Mouse (Mus musculus) embryonic fibroblast, embryonic 13.5 days (primary cell): Measurements from ENCODE around the gene Fat3. TPM values are rescaled to one million over a fixed set of nuclear protein-coding genes. Genes with fewer than 3 reads are reported as not detected.

Experiments
- H3K27ac ChIP-seq: 2 replicates; pipeline ENCODE4 v1.5.1; 2012; ENCODE audit warnings: low read length, control low read depth, inconsistent platforms; ENCODE audit not compliant: insufficient read depth
- H3K4me1 ChIP-seq: 2 replicates; pipeline ENCODE4 v1.6.1; 2011; ENCODE audit warnings: low read length; ENCODE audit not compliant: control insufficient read depth, insufficient read depth
- H3K4me3 ChIP-seq: 2 replicates; pipeline ENCODE4 v1.5.1; 2011; ENCODE audit warnings: mild to moderate bottlenecking, control low read depth, low read length; ENCODE audit not compliant: insufficient read depth
- CTCF ChIP-seq: IDR thresholded peaks from 2 replicates; pipeline ENCODE4 v1.5.1; 2011; ENCODE audit warnings: mild to moderate bottlenecking, control low read depth, low read length, moderate library complexity, borderline replicate concordance; ENCODE audit not compliant: insufficient read depth
- POLR2A ChIP-seq: IDR thresholded peaks from 2 replicates; pipeline ENCODE4 v1.6.1; 2011; ENCODE audit warnings: low read depth, mild to moderate bottlenecking, control low read depth, low read length, moderate library complexity
- polyA plus RNA-seq: library from polyadenylated mRNA; stranded (reverse); fragments of >200 nt; gene quantifications from 2 replicates; pipeline ENCODE4 v1.2.4, GENCODE M21; 2011; ENCODE audit warnings: low read depth; ENCODE audit not compliant: missing spikeins, insufficient read length

Gene Fat3
- polyA plus RNA-seq = 0.90 and 3.0 TPM in 2 replicates

DNA sequence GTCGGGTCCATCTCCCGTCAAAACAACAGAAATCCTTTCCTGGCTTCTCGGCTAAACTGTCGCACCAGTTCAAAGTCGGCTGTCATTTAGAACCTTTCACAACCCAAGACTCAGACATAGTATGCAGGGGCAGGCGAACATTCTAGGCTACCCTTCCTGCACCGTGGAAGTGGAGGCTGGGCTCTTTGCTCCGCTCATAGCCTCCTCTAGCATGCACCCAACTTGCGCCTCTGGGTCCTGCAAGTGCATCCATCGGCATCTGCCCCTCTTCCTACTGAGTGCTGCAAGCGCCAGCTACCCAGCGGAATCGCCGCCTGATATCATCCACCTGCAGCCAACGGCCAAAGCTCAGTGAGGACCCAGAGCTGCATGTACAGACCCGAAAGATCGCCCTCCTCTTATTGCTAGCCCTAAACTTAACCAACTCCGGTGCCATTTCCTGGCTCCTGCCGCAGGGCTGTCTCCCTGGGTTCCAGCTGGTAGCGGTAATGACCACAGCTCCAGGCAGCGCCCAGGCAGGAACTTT, at the start of gene Fat3:
Fat3 (minus strand) TSS at position 100 of the 526 bp plus-strand sequence.
- Histone ChIP-seq H3K4me3 (peak within 1 kb of the TSS; percentile 52), H3K27ac (no peak within 1 kb of the TSS), H3K4me1 (no peaks in the 10 kb centered on the region; the same call in 1 of the 2 replicates)
- no peak for TF ChIP-seq CTCF
- no peak for TF ChIP-seq POLR2A

DNA sequence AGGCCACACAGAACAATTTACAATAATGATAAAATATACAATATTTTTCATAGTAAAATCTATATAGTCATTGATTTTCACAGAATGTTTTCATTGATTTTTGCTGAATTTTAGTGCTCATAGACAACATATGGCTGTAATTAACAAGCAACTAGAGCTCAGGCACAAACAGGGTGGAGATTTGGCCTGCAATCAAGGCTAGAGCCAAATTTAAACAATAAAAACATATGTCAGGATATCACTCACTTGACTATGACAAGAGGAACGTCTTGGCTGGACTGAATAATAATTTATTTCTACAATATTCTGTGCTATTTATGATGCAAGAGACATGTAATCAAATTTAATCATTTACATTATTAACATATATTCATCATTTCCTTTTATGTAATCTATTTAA, 31.8 kb upstream of the Fat3 start:
- Histone ChIP-seq H3K4me3 (no peak overlapping the region), H3K4me1 (no peaks in the 10 kb centered on the region), H3K27ac (no peak overlapping the region)
- TF ChIP-seq POLR2A (no peak), CTCF (no peak)

DNA sequence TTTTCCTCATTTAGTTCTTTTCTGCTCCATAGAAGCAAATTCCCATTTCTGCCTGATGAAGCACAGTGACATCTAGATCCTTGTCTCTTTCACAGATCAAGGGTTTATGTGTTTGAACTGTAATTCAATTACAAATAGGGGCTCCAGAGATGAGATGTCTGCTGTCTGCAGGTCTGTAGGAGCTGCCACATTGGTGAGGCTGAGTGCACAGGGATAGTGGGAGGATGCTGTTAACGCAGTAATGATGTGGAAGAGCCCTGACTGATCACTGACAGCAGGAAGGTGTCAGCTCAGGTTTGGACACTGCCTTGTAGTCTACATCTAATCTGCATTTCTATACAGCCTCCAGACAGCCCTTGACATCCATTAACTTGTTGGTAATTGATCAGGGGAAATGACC, 16.5 kb upstream of the Fat3 start:
- no peak for TF ChIP-seq CTCF
- TF ChIP-seq POLR2A = no peak
- Histone ChIP-seq H3K27ac (no peak overlapping the region), H3K4me1 (no peaks in the 10 kb centered on the region), H3K4me3 (no peak overlapping the region)

DNA sequence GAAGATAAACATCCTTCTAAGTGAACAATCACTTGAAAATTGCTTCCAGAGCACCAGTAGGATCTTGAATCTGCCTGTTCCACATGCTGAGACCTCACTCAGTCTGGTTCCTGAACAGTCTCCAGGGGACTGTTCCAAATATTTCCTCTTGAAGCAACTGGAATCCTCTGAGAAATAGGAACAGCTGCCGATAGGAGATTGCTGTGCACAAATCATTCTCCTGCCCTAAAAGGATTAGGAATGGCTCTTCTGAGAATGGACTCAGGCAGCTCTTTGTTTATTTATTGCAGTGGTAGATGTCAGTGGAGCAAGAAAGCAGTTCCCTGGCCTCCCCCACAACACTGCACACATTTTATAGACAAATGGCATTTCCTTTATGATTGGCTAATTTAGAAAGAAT, 10.9 kb upstream of the Fat3 start:
- TF ChIP-seq POLR2A (no peak), CTCF (no peak)
- Histone ChIP-seq H3K4me3 (no peak overlapping the region), H3K4me1 (no peaks in the 10 kb centered on the region), H3K27ac (no peak overlapping the region)

GRCm38 (mm10) chr9:16503776-16504175, 2.7 kb upstream of the Fat3 start:
- Histone ChIP-seq H3K27ac (no peak overlapping the region), H3K4me1 (no peaks in the 10 kb centered on the region; the same call in 1 of the 2 replicates), H3K4me3 (no peak overlapping the region)
- TF ChIP-seq CTCF = no peak
- TF ChIP-seq POLR2A = no peak

DNA sequence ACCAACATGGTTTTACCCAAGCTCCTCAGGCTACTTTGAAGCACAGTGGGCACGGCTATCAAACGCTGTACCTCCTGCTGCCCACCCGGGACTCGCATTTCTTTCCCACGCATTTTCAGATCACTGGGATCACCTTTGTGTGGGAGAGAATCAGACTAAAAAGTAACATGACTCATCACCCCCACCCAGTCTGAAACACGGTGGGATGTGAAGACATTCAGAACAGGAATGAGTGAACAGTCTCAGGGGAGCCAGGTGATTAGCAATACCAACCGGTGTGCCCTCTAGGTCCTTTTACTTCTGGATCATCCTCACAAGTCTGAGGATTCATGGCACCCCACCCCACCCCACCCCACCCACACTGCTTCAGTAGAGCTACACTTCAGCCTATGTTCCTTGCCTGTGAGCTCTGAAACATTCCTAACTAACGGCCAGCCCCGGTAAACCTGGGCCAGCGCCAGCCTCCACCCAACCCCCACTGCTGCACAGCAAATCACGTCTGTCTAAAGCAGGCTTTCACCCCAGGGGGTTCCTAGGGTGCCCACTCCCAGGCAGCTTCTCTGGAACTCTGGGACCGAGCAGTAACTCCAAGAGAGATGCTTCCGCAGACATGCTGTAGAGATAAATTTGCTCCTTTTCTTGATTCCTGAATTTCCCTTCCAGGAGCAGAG, 1.7 kb upstream of the Fat3 start:
- H3K4me1 ChIP-seq = no peaks in the 10 kb centered on the region; the same call in 1 of the 2 replicates
- no peak overlapping the region for H3K4me3 ChIP-seq
- TF ChIP-seq POLR2A (no peak), CTCF (no peak)
- no peak overlapping the region for H3K27ac ChIP-seq

GRCm38 (mm10) chr9:16501990-16502672, 1.0 kb upstream of the Fat3 start:
- no peaks in the 10 kb centered on the region; the same call in 1 of the 2 replicates for H3K4me1 ChIP-seq
- H3K27ac ChIP-seq = no peak overlapping the region
- no peak for TF ChIP-seq POLR2A
- 0 out of 2 replicates have a peak, but pooled peaks have one; percentile 21 for TF ChIP-seq CTCF
- H3K4me3 ChIP-seq = peak overlapping the region; percentile 52

- no peaks in the 10 kb centered on the region; the same call in 1 of the 2 replicates for H3K4me1 ChIP-seq
- no peak for TF ChIP-seq CTCF
- TF ChIP-seq POLR2A = no peak
- H3K27ac ChIP-seq = no peak overlapping the region
- peak overlapping the region; percentile 52 for H3K4me3 ChIP-seq
These were observed 501 bp downstream of the Fat3 start for GRCm38 (mm10) chr9:16500382-16501185.

DNA sequence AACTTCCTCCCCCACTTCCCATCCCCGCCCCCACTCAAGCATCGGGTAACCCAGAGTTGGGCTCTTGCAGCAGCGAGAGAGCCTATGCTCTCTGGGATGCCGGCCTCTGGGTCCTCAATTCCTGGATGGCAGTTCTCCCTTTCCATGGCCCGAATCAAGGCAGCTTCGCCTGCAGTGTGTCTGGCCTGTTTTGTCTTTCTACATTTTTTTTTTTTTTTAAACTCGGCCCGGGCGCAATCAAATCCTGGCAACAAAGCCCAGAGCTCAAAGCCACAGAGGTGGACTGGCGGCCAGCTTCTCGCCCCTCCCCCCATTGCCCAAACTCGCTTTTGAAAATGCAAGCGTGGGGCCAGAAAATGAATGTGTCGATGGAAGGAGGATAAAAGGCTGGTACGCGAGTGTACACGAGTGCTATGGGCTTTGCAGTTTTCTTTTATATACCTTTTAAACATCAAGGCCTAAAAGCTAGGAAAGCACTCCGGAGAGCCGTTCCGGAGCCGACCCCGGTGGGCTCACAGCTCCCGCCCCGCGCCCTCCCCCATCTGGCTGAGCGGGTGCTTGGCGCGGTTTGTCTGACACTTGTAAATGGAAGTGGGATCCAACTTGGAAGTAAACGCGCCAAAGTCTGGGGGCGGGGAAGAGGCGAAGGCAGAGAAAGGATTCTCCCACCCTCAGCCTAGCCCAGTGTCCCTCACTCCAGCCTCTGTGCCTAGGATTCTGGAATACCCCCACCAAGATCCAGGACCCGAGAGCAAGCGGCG, 1.3 kb downstream of the Fat3 start:
- no peak for TF ChIP-seq POLR2A
- TF ChIP-seq CTCF = no peak
- H3K27ac ChIP-seq = no peak overlapping the region
- peak overlapping the region; percentile 52 for H3K4me3 ChIP-seq
- H3K4me1 ChIP-seq = no peaks in the 10 kb centered on the region; the same call in 1 of the 2 replicates
